Mouse (Mus musculus) liver, embryonic 18 days (tissue): ENCODE data around the gene Tmem102. TPM values are rescaled to one million over a fixed set of nuclear protein-coding genes. Genes with fewer than 3 reads are reported as not detected.

ENCODE experiments used
- polyA plus RNA-seq: library from polyadenylated mRNA; depleted of rRNA; stranded (reverse); fragments of >200 nt; gene quantifications from 2 replicates; pipeline ENCODE4 v1.2.3, GENCODE M21; 2012; rRNA removed

Tmem102 gene
- polyA plus RNA-seq = 1.2 and 1.6 TPM in 2 replicates

GRCm38 (mm10) chr11:69804972-69805909, at the start of gene Tmem102:
Gene Tmem102, minus strand, starts transcription at chr11:69805624.

GRCm38 (mm10) chr11:69846198-69846680, 40.8 kb upstream of the Tmem102 start, which contains the start of gene Plscr3:
Gene Plscr3, plus strand, starts transcription at chr11:69846376.

GRCm38 (mm10) chr11:69837952-69838713, 32.7 kb upstream of the Tmem102 start, which contains the start of gene Tmem256:
Gene Tmem256, plus strand, starts transcription at chr11:69838514.

GRCm38 (mm10) chr11:69837604-69837951, 32.2 kb upstream of the Tmem102 start, which contains the start of gene Nlgn2:
Gene Nlgn2, minus strand, starts transcription at chr11:69837784.

GRCm38 (mm10) chr11:69822080-69822479, 16.7 kb upstream of the Tmem102 start, which contains the start of gene Spem1:
Gene Spem1, minus strand, starts transcription at chr11:69822180.

GRCm38 (mm10) chr11:69818365-69818764, 12.9 kb upstream of the Tmem102 start, which contains the start of gene Spem2:
Gene Spem2, minus strand, starts transcription at chr11:69818465.

GRCm38 (mm10) chr11:69815155-69815554, 9.7 kb upstream of the Tmem102 start, which contains the start of gene Gm39566:
Gene Gm39566, minus strand, starts transcription at chr11:69815298.

GRCm38 (mm10) chr11:69801379-69801977, 3.9 kb downstream of the Tmem102 start, which contains the start of gene Fgf11:
Gene Fgf11, minus strand, starts transcription at chr11:69801857.

GRCm38 (mm10) chr11:69795168-69795982, 10.0 kb downstream of the Tmem102 start, which contains the start of gene Chrnb1:
Gene Chrnb1, minus strand, starts transcription at chr11:69795943.

GRCm38 (mm10) chr11:69765221-69766125, 40.0 kb downstream of the Tmem102 start, which contains the start of gene Zbtb4:
Gene Zbtb4, plus strand, starts transcription at chr11:69765912.

GRCm38 (mm10) chr11:69761868-69762267, 43.6 kb downstream of the Tmem102 start, which contains the start of gene Slc35g3:
Gene Slc35g3, minus strand, starts transcription at chr11:69761968.

GRCm38 (mm10) chr11:69758478-69758970, 46.9 kb downstream of the Tmem102 start, which contains the start of gene Polr2a:
Gene Polr2a, minus strand, starts transcription at chr11:69758637.

Other genes with a start within 250 kb of the Tmem102 start
- 0.58 and 0.60 TPM in 2 replicates for gene Efnb3, start 245.4 kb downstream of the Tmem102 start, polyA plus RNA-seq
- 6.5 and 6.7 TPM in 2 replicates for gene Wrap53, start 225.4 kb downstream of the Tmem102 start, polyA plus RNA-seq
- 51.0 and 51.9 TPM in 2 replicates for gene Trp53, start 225.3 kb downstream of the Tmem102 start, polyA plus RNA-seq
- 5.7 and 7.2 TPM in 2 replicates for gene Atp1b2, start 199.7 kb downstream of the Tmem102 start, polyA plus RNA-seq
- 2.6 and 2.9 TPM in 2 replicates for gene Shbg, start 187.7 kb downstream of the Tmem102 start, polyA plus RNA-seq
- 7.3 and 7.7 TPM in 2 replicates for gene Sat2, start 183.6 kb downstream of the Tmem102 start, polyA plus RNA-seq
- gene Fxr2, start 172.6 kb downstream of the Tmem102 start, polyA plus RNA-seq = 17.5 and 22.6 TPM in 2 replicates
- 0.07 and 0.11 TPM in 2 replicates for gene Sox15, start 150.3 kb downstream of the Tmem102 start, polyA plus RNA-seq
- gene Mpdu1, start 143.0 kb downstream of the Tmem102 start, polyA plus RNA-seq = 45.9 and 49.8 TPM in 2 replicates
- gene Cd68, start 139.5 kb downstream of the Tmem102 start, polyA plus RNA-seq = 14.8 and 16.0 TPM in 2 replicates
- 330 and 348 TPM in 2 replicates for gene Eif4a1, start 133.2 kb downstream of the Tmem102 start, polyA plus RNA-seq
- gene Senp3, start 123.5 kb downstream of the Tmem102 start, polyA plus RNA-seq = 37.6 and 40.5 TPM in 2 replicates
- 0.54 and 0.78 TPM in 2 replicates for gene Tnfsf13, start 119.8 kb downstream of the Tmem102 start, polyA plus RNA-seq
- 4.4 and 4.8 TPM in 2 replicates for gene Tnfsf12, start 109.8 kb downstream of the Tmem102 start, polyA plus RNA-seq
- 0.96 and 1.1 TPM in 2 replicates for gene Tnfsfm13, start 109.5 kb downstream of the Tmem102 start, polyA plus RNA-seq
- gene Polr2a, start 47.0 kb downstream of the Tmem102 start, polyA plus RNA-seq = 5.5 and 8.0 TPM in 2 replicates
- 0.02 TPM in 1 of 2 replicates, not detected in the other for gene Slc35g3, start 43.7 kb downstream of the Tmem102 start, polyA plus RNA-seq
- gene Zbtb4, start 39.7 kb downstream of the Tmem102 start, polyA plus RNA-seq = 2.3 and 2.8 TPM in 2 replicates
- 1.3 and 1.6 TPM in 2 replicates for gene Chrnb1, start 9.7 kb downstream of the Tmem102 start, polyA plus RNA-seq
- 0.43 and 0.58 TPM in 2 replicates for gene Fgf11, start 3.8 kb downstream of the Tmem102 start, polyA plus RNA-seq
- not detected in 2 replicates for gene Gm39566, start 9.7 kb upstream of the Tmem102 start, polyA plus RNA-seq
- not detected in 2 replicates for gene Spem2, start 12.8 kb upstream of the Tmem102 start, polyA plus RNA-seq
- not detected in 2 replicates for gene Spem1, start 16.6 kb upstream of the Tmem102 start, polyA plus RNA-seq
- gene Nlgn2, start 32.2 kb upstream of the Tmem102 start, polyA plus RNA-seq = 2.2 and 3.1 TPM in 2 replicates
- 227 and 300 TPM in 2 replicates for gene Tmem256, start 32.9 kb upstream of the Tmem102 start, polyA plus RNA-seq
- 19.8 and 22.6 TPM in 2 replicates for gene Plscr3, start 40.8 kb upstream of the Tmem102 start, polyA plus RNA-seq
- gene Tnk1, start 53.1 kb upstream of the Tmem102 start, polyA plus RNA-seq = 0.49 and 0.73 TPM in 2 replicates
- not detected in 2 replicates for gene Tmem95, start 72.4 kb upstream of the Tmem102 start, polyA plus RNA-seq
- gene Kctd11, start 75.8 kb upstream of the Tmem102 start, polyA plus RNA-seq = 1.2 TPM in 2 replicates
- gene Acap1, start 89.9 kb upstream of the Tmem102 start, polyA plus RNA-seq = 7.9 and 10.7 TPM in 2 replicates
- 0.36 and 0.38 TPM in 2 replicates for gene 2810408A11Rik, start 95.4 kb upstream of the Tmem102 start, polyA plus RNA-seq
- 11.4 and 13.4 TPM in 2 replicates for gene Neurl4, start 95.4 kb upstream of the Tmem102 start, polyA plus RNA-seq
- gene Gps2, start 108.3 kb upstream of the Tmem102 start, polyA plus RNA-seq = 43.2 and 45.2 TPM in 2 replicates
- 578 and 620 TPM in 2 replicates for gene Eif5a, start 116.3 kb upstream of the Tmem102 start, polyA plus RNA-seq
- gene Ybx2, start 130.2 kb upstream of the Tmem102 start, polyA plus RNA-seq = 0.08 and 0.42 TPM in 2 replicates
- 8.7 and 9.0 TPM in 2 replicates for gene Slc2a4, start 142.6 kb upstream of the Tmem102 start, polyA plus RNA-seq
- gene Cldn7, start 159.2 kb upstream of the Tmem102 start, polyA plus RNA-seq = 3.2 and 4.8 TPM in 2 replicates
- gene Ctdnep1, start 175.5 kb upstream of the Tmem102 start, polyA plus RNA-seq = 23.5 and 24.9 TPM in 2 replicates
- gene Elp5, start 176.9 kb upstream of the Tmem102 start, polyA plus RNA-seq = 34.3 and 36.0 TPM in 2 replicates
- gene Gabarap, start 185.5 kb upstream of the Tmem102 start, polyA plus RNA-seq = 191 and 207 TPM in 2 replicates
- gene Phf23, start 190.2 kb upstream of the Tmem102 start, polyA plus RNA-seq = 15.0 and 15.6 TPM in 2 replicates
- 4.2 and 4.6 TPM in 2 replicates for gene Dvl2, start 195.0 kb upstream of the Tmem102 start, polyA plus RNA-seq
- gene Acadvl, start 209.8 kb upstream of the Tmem102 start, polyA plus RNA-seq = 164 and 167 TPM in 2 replicates
- gene Dlg4, start 211.3 kb upstream of the Tmem102 start, polyA plus RNA-seq = 1.6 and 2.3 TPM in 2 replicates
- gene Asgr1, start 248.5 kb upstream of the Tmem102 start, polyA plus RNA-seq = 170 and 192 TPM in 2 replicates